Mouse (Mus musculus): ENCODE measurements around the gene Gm20388. TPM values are rescaled to one million over a fixed set of nuclear protein-coding genes. Genes with fewer than 3 reads are reported as not detected.
"Not testable (repeated sequence)": the region's sequence is repeated elsewhere in the genome, so short reads cannot be mapped to it uniquely, and the experiment has no call there.

Gm20388 gene
- polyA plus RNA-seq, 1 experiment from 2014 or later, result not detected

GRCm38 (mm10) chr8:124007829-124008228, 4097.2 kb downstream of the Gm20388 start:
- 57% methylated on average over 6 of the region's 6 CpGs for WGBS
- H3K36me3 ChIP-seq (ENCODE audit: control insufficient read depth, insufficient read depth, low read length), result peaks cover 67% of the 10 kb centered on the region
- H3K27ac ChIP-seq (ENCODE audit: low read depth, low read length), result no peak overlapping the region
- no peak overlapping the region for H3K4me3 ChIP-seq (ENCODE audit: low read length)
- no peak for ATAC-seq (ENCODE audit: low FRiP score, low TSS enrichment)
- H3K9ac ChIP-seq (ENCODE audit: low read depth, low read length), result no peak overlapping the region
- no peaks in the 10 kb centered on the region for H3K27me3 ChIP-seq (ENCODE audit: control insufficient read depth, insufficient read depth, low read length)
- H3K9me3 ChIP-seq (ENCODE audit: control insufficient read depth, low read length), result no peaks in the 10 kb centered on the region
- no peak overlapping the region for H3K4me2 ChIP-seq (replicated peaks; ENCODE audit: low read depth, low read length)
- no peaks in the 10 kb centered on the region for H3K4me1 ChIP-seq (ENCODE audit: control insufficient read depth, insufficient read depth, low read length)

GRCm38 (mm10) chr8:124011580-124011979, 4100.9 kb downstream of the Gm20388 start:
- no peaks in the 10 kb centered on the region for H3K9me3 ChIP-seq (ENCODE audit: control insufficient read depth, low read length)
- no peaks in the 10 kb centered on the region for H3K4me1 ChIP-seq (ENCODE audit: control insufficient read depth, insufficient read depth, low read length)
- H3K9ac ChIP-seq (ENCODE audit: low read depth, low read length), result no peak overlapping the region
- no peak for ATAC-seq (ENCODE audit: low FRiP score, low TSS enrichment)
- H3K4me2 ChIP-seq (replicated peaks; ENCODE audit: low read depth, low read length), result no peak overlapping the region
- H3K36me3 ChIP-seq (ENCODE audit: control insufficient read depth, insufficient read depth, low read length), result peaks cover 31% of the 10 kb centered on the region
- 84% methylated on average over 3 of the region's 3 CpGs for WGBS
- H3K27ac ChIP-seq (ENCODE audit: low read depth, low read length), result no peak overlapping the region
- no peak overlapping the region for H3K4me3 ChIP-seq (ENCODE audit: low read length)
- no peaks in the 10 kb centered on the region for H3K27me3 ChIP-seq (ENCODE audit: control insufficient read depth, insufficient read depth, low read length)

GRCm38 (mm10) chr8:124011989-124012586, 4101.4 kb downstream of the Gm20388 start:
- Histone ChIP-seq H3K27me3 (ENCODE audit: control insufficient read depth, insufficient read depth, low read length) (no peaks in the 10 kb centered on the region), H3K36me3 (ENCODE audit: control insufficient read depth, insufficient read depth, low read length) (peaks cover 26% of the 10 kb centered on the region), H3K9ac (ENCODE audit: low read depth, low read length) (no peak overlapping the region), H3K4me3 (ENCODE audit: low read length) (no peak overlapping the region), H3K4me2 (replicated peaks; ENCODE audit: low read depth, low read length) (no peak overlapping the region), H3K9me3 (ENCODE audit: control insufficient read depth, low read length) (no peaks in the 10 kb centered on the region), H3K27ac (ENCODE audit: low read depth, low read length) (no peak overlapping the region), H3K4me1 (ENCODE audit: control insufficient read depth, insufficient read depth, low read length) (no peaks in the 10 kb centered on the region)
- WGBS, result 98% methylated on average over 3 of the region's 3 CpGs
- no peak for ATAC-seq (ENCODE audit: low FRiP score, low TSS enrichment)

- not testable (repeated sequence) for H3K27me3 ChIP-seq (ENCODE audit: control insufficient read depth, insufficient read depth, low read length); H3K4me3 ChIP-seq (ENCODE audit: low read length); H3K9me3 ChIP-seq (ENCODE audit: control insufficient read depth, low read length); H3K4me2 ChIP-seq (replicated peaks; ENCODE audit: low read depth, low read length); H3K36me3 ChIP-seq (ENCODE audit: control insufficient read depth, insufficient read depth, low read length); H3K4me1 ChIP-seq (ENCODE audit: control insufficient read depth, insufficient read depth, low read length); H3K9ac ChIP-seq (ENCODE audit: low read depth, low read length); H3K27ac ChIP-seq (ENCODE audit: low read depth, low read length); ATAC-seq (ENCODE audit: low FRiP score, low TSS enrichment)
- WGBS, result 92% methylated on average over 7 of the region's 7 CpGs
Measured at GRCm38 (mm10) chr8:124014299-124014698, 4103.7 kb downstream of the Gm20388 start.

GRCm38 (mm10) chr8:124014751-124015150, 4104.1 kb downstream of the Gm20388 start:
- Histone ChIP-seq H3K27me3 (ENCODE audit: control insufficient read depth, insufficient read depth, low read length) (no peaks in the 10 kb centered on the region), H3K36me3 (ENCODE audit: control insufficient read depth, insufficient read depth, low read length) (no peaks in the 10 kb centered on the region), H3K27ac (ENCODE audit: low read depth, low read length) (no peak overlapping the region), H3K9me3 (ENCODE audit: control insufficient read depth, low read length) (no peaks in the 10 kb centered on the region), H3K4me3 (ENCODE audit: low read length) (no peak overlapping the region), H3K4me2 (replicated peaks; ENCODE audit: low read depth, low read length) (no peak overlapping the region), H3K9ac (ENCODE audit: low read depth, low read length) (no peak overlapping the region), H3K4me1 (ENCODE audit: control insufficient read depth, insufficient read depth, low read length) (peaks cover 5% of the 10 kb centered on the region)
- 78% methylated on average over 3 of the region's 3 CpGs for WGBS
- ATAC-seq (ENCODE audit: low FRiP score, low TSS enrichment), result no peak

GRCm38 (mm10) chr8:124019782-124020181, 4109.1 kb downstream of the Gm20388 start:
- WGBS, result 29% methylated on average over 13 of the region's 13 CpGs
- H3K4me1 ChIP-seq (ENCODE audit: control insufficient read depth, insufficient read depth, low read length), result peaks cover 14% of the 10 kb centered on the region
- H3K9ac ChIP-seq (ENCODE audit: low read depth, low read length), result peak overlapping the region; percentile 93; the same call in 1 of the 2 replicates
- peaks cover 10% of the 10 kb centered on the region for H3K36me3 ChIP-seq (ENCODE audit: control insufficient read depth, insufficient read depth, low read length)
- peak overlapping the region; percentile 73 for H3K4me3 ChIP-seq (ENCODE audit: low read length)
- H3K27me3 ChIP-seq (ENCODE audit: control insufficient read depth, insufficient read depth, low read length), result no peaks in the 10 kb centered on the region
- 0 out of 2 replicates have a peak, but pooled peaks have one; percentile 30 for ATAC-seq (ENCODE audit: low FRiP score, low TSS enrichment)
- peak overlapping the region; percentile 67 for H3K4me2 ChIP-seq (replicated peaks; ENCODE audit: low read depth, low read length)
- no peaks in the 10 kb centered on the region for H3K9me3 ChIP-seq (ENCODE audit: control insufficient read depth, low read length)
- H3K27ac ChIP-seq (ENCODE audit: low read depth, low read length), result no peak overlapping the region

GRCm38 (mm10) chr8:124020439-124021236, 4110.0 kb downstream of the Gm20388 start:
- H3K9me3 ChIP-seq (ENCODE audit: control insufficient read depth, low read length), result no peaks in the 10 kb centered on the region
- no peaks in the 10 kb centered on the region for H3K27me3 ChIP-seq (ENCODE audit: control insufficient read depth, insufficient read depth, low read length)
- H3K4me1 ChIP-seq (ENCODE audit: control insufficient read depth, insufficient read depth, low read length), result peaks cover 14% of the 10 kb centered on the region
- H3K4me2 ChIP-seq (replicated peaks; ENCODE audit: low read depth, low read length), result peak overlapping the region; percentile 67
- H3K36me3 ChIP-seq (ENCODE audit: control insufficient read depth, insufficient read depth, low read length), result peaks cover 15% of the 10 kb centered on the region
- WGBS, result 1% methylated on average over 50 of the region's 87 CpGs
- H3K9ac ChIP-seq (ENCODE audit: low read depth, low read length), result peak overlapping the region; percentile 93
- peak overlapping the region; percentile 73 for H3K4me3 ChIP-seq (ENCODE audit: low read length)
- peak; percentile 87 for ATAC-seq (ENCODE audit: low FRiP score, low TSS enrichment)
- H3K27ac ChIP-seq (ENCODE audit: low read depth, low read length), result peak overlapping the region; percentile 84

GRCm38 (mm10) chr8:124021237-124022227, 4110.9 kb downstream of the Gm20388 start, which contains the start of the genes Taf5l and Urb2:
Taf5l (minus strand) TSS chr8:124021397.
Urb2 (plus strand) TSS chr8:124021508.
- peak within 1 kb of the TSS; percentile 84 for H3K27ac ChIP-seq (ENCODE audit: low read depth, low read length)
- H3K9me3 ChIP-seq (ENCODE audit: control insufficient read depth, low read length), result no peaks in the 10 kb centered on the region
- peak within 1 kb of the TSS; percentile 67 for H3K4me2 ChIP-seq (replicated peaks; ENCODE audit: low read depth, low read length)
- no peaks in the 10 kb centered on the region for H3K27me3 ChIP-seq (ENCODE audit: control insufficient read depth, insufficient read depth, low read length)
- 1% methylated on average over 68 of the region's 74 CpGs for WGBS
- H3K4me1 ChIP-seq (ENCODE audit: control insufficient read depth, insufficient read depth, low read length), result peaks cover 14% of the 10 kb centered on the region
- peak; percentile 92 for ATAC-seq (ENCODE audit: low FRiP score, low TSS enrichment)
- peaks cover 20% of the 10 kb centered on the region for H3K36me3 ChIP-seq (ENCODE audit: control insufficient read depth, insufficient read depth, low read length)
- peak within 1 kb of the TSS; percentile 93 for H3K9ac ChIP-seq (ENCODE audit: low read depth, low read length)
- H3K4me3 ChIP-seq (ENCODE audit: low read length), result peak within 1 kb of the TSS; percentile 73
